8 mouse cellular contexts compared by ENCODE assay signal in the genomic region with DNA sequence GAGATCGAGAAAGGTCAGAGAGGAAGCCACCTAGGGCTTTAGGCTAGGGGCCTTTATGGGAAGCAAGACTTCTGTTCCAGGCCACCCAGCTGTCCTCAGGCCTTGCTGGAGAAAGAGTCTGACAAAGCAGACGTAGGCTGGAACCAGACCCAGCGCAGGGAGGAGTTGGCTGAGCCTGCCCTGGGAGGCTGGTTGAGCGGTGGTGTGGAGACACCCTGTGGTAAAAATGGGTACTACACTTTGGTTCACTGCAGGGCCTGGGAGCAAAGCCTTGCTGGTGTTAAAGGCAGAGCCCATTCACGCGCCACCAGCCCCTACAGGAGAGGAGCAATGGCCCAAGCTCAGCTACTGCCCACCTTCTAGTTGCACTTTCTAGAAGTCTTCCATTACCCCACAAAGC. TPM values are rescaled to one million over a fixed set of nuclear protein-coding genes. Genes with fewer than 3 reads are reported as not detected.
A peak's percentile ranks its signal among the peaks of the same experiment; 100 is the strongest.
DNase-seq lines count a peak whose midpoint lies in the region; ATAC-seq and TF ChIP-seq lines count a peak whose summit lies in the region.

No protein-coding gene starts in this region.

- H3K9ac ChIP-seq in forebrain, embryonic 13.5 days: 0 out of 2 replicates have a peak overlapping the region, but pooled peaks have one; percentile 30
- no peak overlapping the region for H3K9ac ChIP-seq in liver, postnatal 0 days (replicated peaks)

- TF ChIP-seq EP300 in liver, postnatal 0 days (IDR thresholded peaks at IDR 0.05; ENCODE audit: low read depth): no peak

- 0 out of 2 replicates have a peak, but pooled peaks cover 5% of the 10 kb centered on the region for H3K9me3 ChIP-seq in E14TG2a.4 (ENCODE audit: low read length)
- H3K9me3 ChIP-seq in forebrain, embryonic 13.5 days (replicated peaks): no peaks in the 10 kb centered on the region
- no peaks in the 10 kb centered on the region for H3K9me3 ChIP-seq in liver, postnatal 0 days (ENCODE audit: low read length)

- H3K4me2 ChIP-seq in forebrain, embryonic 13.5 days: no peak overlapping the region
- H3K4me2 ChIP-seq in liver, postnatal 0 days (ENCODE audit: low read depth, low read length): no peak overlapping the region

- 3% methylated on average over 6 of the region's 6 CpGs for WGBS in forebrain, embryonic 13.5 days
- 10% methylated on average over 6 of the region's 6 CpGs for whole genome bisulfite sequencing in large intestine, adult 2 months
- 13% methylated on average over 6 of the region's 6 CpGs for WGBS in liver, postnatal 0 days (ENCODE audit: insufficient replicate concordance)

- intact Hi-C loops in heart, postnatal 10 days (cut with DNase I): loop anchor here (1.0 to 5.0 kb wide), 3 partner anchors 63 to 282 kb away; no protein-coding TSS in a partner anchor

- H3K27ac ChIP-seq in forebrain, embryonic 13.5 days: no peak overlapping the region
- H3K27ac ChIP-seq in liver, postnatal 0 days (ENCODE audit: low read depth): no peak overlapping the region

- peaks cover 63% of the 10 kb centered on the region for H3K27me3 ChIP-seq in E14TG2a.4 (ENCODE audit: insufficient read depth, low read length)
- H3K27me3 ChIP-seq in forebrain, embryonic 13.5 days: peaks cover 13% of the 10 kb centered on the region; the same call in 1 of the 2 replicates
- H3K27me3 ChIP-seq in liver, postnatal 0 days (ENCODE audit: insufficient read depth, low read length): 0 out of 2 replicates have a peak, but pooled peaks cover 8% of the 10 kb centered on the region

- peak; percentile 89 for ATAC-seq in forebrain, embryonic 13.5 days
- ATAC-seq in liver, postnatal 0 days: peak; percentile 82
- 0 out of 2 replicates have a peak, but pooled peaks have one; percentile 17 for ATAC-seq in neutrophil, adult 5-6 weeks (ENCODE audit: extremely low read depth, insufficient number of reproducible peaks, low FRiP score, poor library complexity, severe bottlenecking)

- H3K36me3 ChIP-seq in E14TG2a.4 (ENCODE audit: insufficient read depth, low read length): no peaks in the 10 kb centered on the region
- no peaks in the 10 kb centered on the region for H3K36me3 ChIP-seq in forebrain, embryonic 13.5 days (ENCODE audit: poor library complexity, severe bottlenecking)
- no peaks in the 10 kb centered on the region for H3K36me3 ChIP-seq in liver, postnatal 0 days (replicated peaks; ENCODE audit: insufficient read depth, low read length)

- H3K4me3 ChIP-seq in E14TG2a.4 (replicated peaks; ENCODE audit: low read length): no peak overlapping the region
- H3K4me3 ChIP-seq in forebrain, embryonic 13.5 days: no peak overlapping the region
- H3K4me3 ChIP-seq in liver, postnatal 0 days (ENCODE audit: low read depth, low read length): no peak overlapping the region

- TF ChIP-seq CTCF in E14TG2a.4 (conservative IDR thresholded peaks at IDR 0.05; ENCODE audit: low read length): peak; percentile 87
- peak; percentile 98 for TF ChIP-seq CTCF in liver, postnatal 0 days (IDR thresholded peaks at IDR 0.05; ENCODE audit: low read depth)

- DNase-seq in c-Kit-positive CD71-positive TER-119-positive erythroid progenitor cells, embryonic 14.5 days (ENCODE audit: low spot score): peak; percentile 67
- peak; percentile 89 to 93 for DNase-seq in heart, postnatal 10 days
- DNase-seq in large intestine, adult 2 months (ENCODE audit: low read depth, low spot score): peak; percentile 59
- DNase-seq in liver, postnatal 0 days: peak; percentile 86
- peak; percentile 69 for DNase-seq in testis, postnatal 14 days (ENCODE audit: low spot score)

- H3K4me1 ChIP-seq in E14TG2a.4 (replicated peaks; ENCODE audit: low read depth, low read length): peaks cover 19% of the 10 kb centered on the region
- 0 out of 2 replicates have a peak, but pooled peaks cover 11% of the 10 kb centered on the region for H3K4me1 ChIP-seq in forebrain, embryonic 13.5 days
- H3K4me1 ChIP-seq in liver, postnatal 0 days (ENCODE audit: insufficient read depth): no peaks in the 10 kb centered on the region

RNA-seq across cellular contexts. Expression of gene Trim29, which starts 26.4 kb away (rescaled TPM):
- 0.13 TPM in 1 of 2 replicates, not detected in the other for polyA plus RNA-seq in forebrain, embryonic 13.5 days (2015; fragmentation: Nextera tagmentation; extraction: Ambion mirVana)
- under 1 TPM; 0.12 to 0.17 TPM for total RNA-seq in heart, postnatal 10 days (2021)
- 0.23 and 0.26 TPM in 2 replicates for polyA plus RNA-seq in large intestine, adult 2 months (2012; rRNA removed)
- 0.04 TPM in 1 of 2 replicates, not detected in the other for polyA plus RNA-seq in liver, postnatal 0 days (2015; fragmentation: Nextera tagmentation; extraction: Ambion mirVana)
- 0.12 and 0.58 TPM in 2 replicates for total RNA-seq in neutrophil, adult 5-6 weeks (2017)

RNA-seq across cellular contexts. Expression of gene Oaf, which starts 44.6 kb away (rescaled TPM):
- polyA plus RNA-seq in forebrain, embryonic 13.5 days (2015; fragmentation: Nextera tagmentation; extraction: Ambion mirVana): 7.6 and 9.1 TPM in 2 replicates
- total RNA-seq in heart, postnatal 10 days (2021): 10 to 100 TPM; 24.3 to 28.6 TPM
- 42.6 and 45.6 TPM in 2 replicates for polyA plus RNA-seq in large intestine, adult 2 months (2012; rRNA removed)
- 59.3 and 70.0 TPM in 2 replicates for polyA plus RNA-seq in liver, postnatal 0 days (2015; fragmentation: Nextera tagmentation; extraction: Ambion mirVana)
- total RNA-seq in neutrophil, adult 5-6 weeks (2017): 0.25 TPM in 1 of 2 replicates, not detected in the other

Comparison
In these comparisons a context has a peak if more than half of its experiments do, and no peak if none do; other contexts are left out.
1. ATAC-seq: peak in every context shown above with its lines; median percentile 89 in forebrain, embryonic 13.5 days; 82 in liver, postnatal 0 days; 17 in neutrophil, adult 5-6 weeks.